Mouse (Mus musculus): ENCODE results near the gene Nav1. TPM values are rescaled to one million over a fixed set of nuclear protein-coding genes. Genes with fewer than 3 reads are reported as not detected.
A peak's percentile ranks its signal among the peaks of the same experiment; 100 is the strongest.

Nav1 gene
- total and polyA plus RNA-seq, 2 experiments from 2014 or later = 35.5 to 85.8 TPM

GRCm38 (mm10) chr1:135574451-135575208 is 32.5 kb downstream of the Nav1 start:
- Histone ChIP-seq H3K4me2 (ENCODE audit: low read depth) (no peak overlapping the region), H3K9ac (no peak overlapping the region), H3K4me1 (ENCODE audit: insufficient read depth) (peaks cover 16% of the 10 kb centered on the region), H3K9me3 (ENCODE audit: low read length) (no peaks in the 10 kb centered on the region), H3K27ac (ENCODE audit: low read depth, low read length) (no peak overlapping the region), H3K4me3 (ENCODE audit: low read depth, low read length) (no peak overlapping the region), H3K36me3 (ENCODE audit: insufficient read depth) (peaks cover 24% of the 10 kb centered on the region; the same call in 1 of the 2 replicates), H3K27me3 (ENCODE audit: insufficient read depth, low read length) (no peaks in the 10 kb centered on the region)
- ATAC-seq (no peak), DNase-seq (no peak)
- WGBS = 81% methylated on average over 4 of the region's 4 CpGs
- TF ChIP-seq CTCF (IDR thresholded peaks at IDR 0.05; ENCODE audit: low read depth) = no peak

GRCm38 (mm10) chr1:135572139-135572892 is 34.8 kb downstream of the Nav1 start:
- TF ChIP-seq CTCF (IDR thresholded peaks at IDR 0.05; ENCODE audit: low read depth) = no peak
- Histone ChIP-seq H3K9ac (no peak overlapping the region), H3K27ac (ENCODE audit: low read depth, low read length) (no peak overlapping the region), H3K27me3 (ENCODE audit: insufficient read depth, low read length) (no peaks in the 10 kb centered on the region), H3K4me3 (ENCODE audit: low read depth, low read length) (no peak overlapping the region), H3K9me3 (ENCODE audit: low read length) (no peaks in the 10 kb centered on the region), H3K4me1 (ENCODE audit: insufficient read depth) (peaks cover 5% of the 10 kb centered on the region; the same call in 1 of the 2 replicates), H3K36me3 (ENCODE audit: insufficient read depth) (0 out of 2 replicates have a peak, but pooled peaks cover 13% of the 10 kb centered on the region), H3K4me2 (ENCODE audit: low read depth) (no peak overlapping the region)
- ATAC-seq (no peak), DNase-seq (no peak)
- 36% methylated on average over 4 of the region's 4 CpGs for WGBS

GRCm38 (mm10) chr1:135568087-135568486 is 39.0 kb downstream of the Nav1 start:
- no peak for TF ChIP-seq CTCF (IDR thresholded peaks at IDR 0.05; ENCODE audit: low read depth)
- DNase-seq (no peak), ATAC-seq (no peak)
- Histone ChIP-seq H3K27me3 (ENCODE audit: insufficient read depth, low read length) (no peaks in the 10 kb centered on the region), H3K4me2 (ENCODE audit: low read depth) (no peak overlapping the region), H3K36me3 (ENCODE audit: insufficient read depth) (0 out of 2 replicates have a peak, but pooled peaks cover 6% of the 10 kb centered on the region), H3K4me3 (ENCODE audit: low read depth, low read length) (no peak overlapping the region), H3K27ac (ENCODE audit: low read depth, low read length) (no peak overlapping the region), H3K9ac (no peak overlapping the region), H3K4me1 (ENCODE audit: insufficient read depth) (peaks cover 18% of the 10 kb centered on the region), H3K9me3 (ENCODE audit: low read length) (no peaks in the 10 kb centered on the region)
- 73% methylated on average over 8 of the region's 8 CpGs for WGBS

- WGBS = 48% methylated on average over 7 of the region's 7 CpGs
- no peak overlapping the region for H3K27ac ChIP-seq (ENCODE audit: low read depth, low read length)
- no peak for TF ChIP-seq CTCF (IDR thresholded peaks at IDR 0.05; ENCODE audit: low read depth)
- no peak overlapping the region for H3K4me2 ChIP-seq (ENCODE audit: low read depth)
- H3K4me1 ChIP-seq (ENCODE audit: insufficient read depth) = peaks cover 23% of the 10 kb centered on the region
- no peaks in the 10 kb centered on the region for H3K36me3 ChIP-seq (ENCODE audit: insufficient read depth)
- H3K9me3 ChIP-seq (ENCODE audit: low read length) = no peaks in the 10 kb centered on the region
- H3K9ac ChIP-seq = no peak overlapping the region
- ATAC-seq (no peak), DNase-seq (no peak)
- H3K27me3 ChIP-seq (ENCODE audit: insufficient read depth, low read length) = no peaks in the 10 kb centered on the region
- no peak overlapping the region for H3K4me3 ChIP-seq (ENCODE audit: low read depth, low read length)
Measured at GRCm38 (mm10) chr1:135566611-135567010, 40.5 kb downstream of the Nav1 start.

GRCm38 (mm10) chr1:135565775-135566174 is 41.3 kb downstream of the Nav1 start:
- H3K9ac ChIP-seq = no peak overlapping the region
- H3K27ac ChIP-seq (ENCODE audit: low read depth, low read length) = peak overlapping the region; percentile 78
- no peaks in the 10 kb centered on the region for H3K36me3 ChIP-seq (ENCODE audit: insufficient read depth)
- DNase-seq (no peak), ATAC-seq (no peak)
- peaks cover 26% of the 10 kb centered on the region for H3K4me1 ChIP-seq (ENCODE audit: insufficient read depth)
- 48% methylated on average over 5 of the region's 5 CpGs for WGBS
- no peak for TF ChIP-seq CTCF (IDR thresholded peaks at IDR 0.05; ENCODE audit: low read depth)
- no peaks in the 10 kb centered on the region for H3K27me3 ChIP-seq (ENCODE audit: insufficient read depth, low read length)
- H3K4me3 ChIP-seq (ENCODE audit: low read depth, low read length) = no peak overlapping the region
- no peak overlapping the region for H3K4me2 ChIP-seq (ENCODE audit: low read depth)
- H3K9me3 ChIP-seq (ENCODE audit: low read length) = no peaks in the 10 kb centered on the region

GRCm38 (mm10) chr1:135564660-135565519 is 42.2 kb downstream of the Nav1 start:
- Histone ChIP-seq H3K27ac (ENCODE audit: low read depth, low read length) (peak overlapping the region; percentile 78), H3K9ac (peak overlapping the region; percentile 22; the same call in 1 of the 2 replicates), H3K36me3 (ENCODE audit: insufficient read depth) (no peaks in the 10 kb centered on the region), H3K4me1 (ENCODE audit: insufficient read depth) (peaks cover 32% of the 10 kb centered on the region), H3K27me3 (ENCODE audit: insufficient read depth, low read length) (no peaks in the 10 kb centered on the region), H3K4me2 (ENCODE audit: low read depth) (peak overlapping the region; percentile 21), H3K4me3 (ENCODE audit: low read depth, low read length) (no peak overlapping the region), H3K9me3 (ENCODE audit: low read length) (no peaks in the 10 kb centered on the region)
- 13% methylated on average over 10 of the region's 10 CpGs for WGBS
- ATAC-seq (peak; percentile 85), DNase-seq (peak; percentile 77)
- no peak for TF ChIP-seq CTCF (IDR thresholded peaks at IDR 0.05; ENCODE audit: low read depth)

All from forebrain, postnatal 0 days (tissue).